Mouse (Mus musculus) urinary bladder, adult 18-20 months (tissue): ENCODE results near the gene Gp9.
A peak's percentile ranks its signal among the peaks of the same experiment; 100 is the strongest.

Source experiments
- DNase-seq, 2 experiments: peaks; one replicate each; pipeline ENCODE4 v3.0.0; 2022; ENCODE audit warnings: low spot score in 2 of 2, mixed read lengths in 2 of 2

The Gp9 gene

GRCm38 (mm10) chr6:87787108-87787890 lies 9.4 kb downstream of the Gp9 start:
- DNase-seq = peak in 1 of 2 experiments; percentile 0

- DNase-seq = no peak
Measured at GRCm38 (mm10) chr6:87788266-87788895, 10.5 kb downstream of the Gp9 start.

- DNase-seq = peak in 1 of 2 experiments; percentile 38
Measured at GRCm38 (mm10) chr6:87788896-87789587, 11.2 kb downstream of the Gp9 start.

- DNase-seq = no peak
Measured at GRCm38 (mm10) chr6:87789791-87790190, 11.9 kb downstream of the Gp9 start.

GRCm38 (mm10) chr6:87790779-87791480 lies 13.1 kb downstream of the Gp9 start:
- DNase-seq = no peak

GRCm38 (mm10) chr6:87791826-87792225 lies 14.0 kb downstream of the Gp9 start:
- DNase-seq = no peak

GRCm38 (mm10) chr6:87793821-87794510 lies 16.1 kb downstream of the Gp9 start:
- no peak for DNase-seq

- no peak for DNase-seq
Measured at GRCm38 (mm10) chr6:87795385-87796150, 17.7 kb downstream of the Gp9 start.

GRCm38 (mm10) chr6:87796251-87796880 lies 18.5 kb downstream of the Gp9 start:
- DNase-seq = no peak

GRCm38 (mm10) chr6:87797321-87797720 lies 19.4 kb downstream of the Gp9 start:
- DNase-seq = no peak

- no peak for DNase-seq
Measured at GRCm38 (mm10) chr6:87799576-87799975, 21.7 kb downstream of the Gp9 start.

GRCm38 (mm10) chr6:87802462-87802861 lies 24.6 kb downstream of the Gp9 start:
- no peak for DNase-seq

GRCm38 (mm10) chr6:87804036-87804435 lies 26.2 kb downstream of the Gp9 start:
- DNase-seq = no peak

- no peak for DNase-seq
Measured at GRCm38 (mm10) chr6:87804886-87805285, 27.0 kb downstream of the Gp9 start.

GRCm38 (mm10) chr6:87805448-87805847 lies 27.6 kb downstream of the Gp9 start:
- DNase-seq = no peak

- DNase-seq = no peak
Measured at GRCm38 (mm10) chr6:87806028-87806427, 28.2 kb downstream of the Gp9 start.

- DNase-seq = no peak
Measured at GRCm38 (mm10) chr6:87806857-87807256, 29.0 kb downstream of the Gp9 start.

- DNase-seq = no peak
Measured at GRCm38 (mm10) chr6:87807735-87808440, 30.0 kb downstream of the Gp9 start.

- DNase-seq = no peak
Measured at GRCm38 (mm10) chr6:87808521-87808920, 30.6 kb downstream of the Gp9 start.

GRCm38 (mm10) chr6:87809144-87809543 lies 31.3 kb downstream of the Gp9 start:
- DNase-seq = no peak
